Mouse (Mus musculus) cerebellum, adult 9-11 months (tissue): ENCODE results near the gene Oxct1.
A peak's percentile ranks its signal among the peaks of the same experiment; 100 is the strongest.

Source experiments
- DNase-seq: peaks from one replicate; pipeline ENCODE4 v3.0.0; 2022

Oxct1 gene

DNA sequence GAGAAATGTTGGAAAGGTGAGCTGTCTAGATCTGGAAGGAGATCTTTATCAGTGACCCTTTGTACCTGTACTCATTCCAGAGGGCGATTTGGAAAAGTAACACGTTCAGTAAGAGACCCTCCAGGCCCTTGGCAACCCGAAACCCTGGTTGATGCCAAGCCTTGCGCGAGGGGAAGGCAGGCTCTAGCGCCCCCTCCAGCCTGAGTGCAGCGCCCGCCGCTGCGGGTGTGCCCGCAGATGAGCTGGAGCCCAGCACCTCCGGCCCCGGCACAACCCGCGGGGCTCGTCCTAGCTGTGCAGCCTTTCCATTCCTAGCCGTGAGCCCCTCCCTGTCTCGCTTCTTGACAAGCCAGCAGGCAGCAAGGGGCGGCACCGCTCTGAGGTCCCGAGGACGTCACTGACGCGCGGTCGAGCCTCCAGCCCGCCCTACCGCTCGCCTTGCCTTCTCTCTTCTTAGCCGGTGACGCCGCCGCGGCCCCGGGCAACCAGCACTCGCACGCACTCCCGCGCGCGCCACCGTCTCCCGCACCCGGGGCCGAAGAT, at the start of gene Oxct1:
Oxct1 (plus strand) TSS at position 153 of the 543 bp plus-strand sequence.
- DNase-seq = peak; percentile 97

DNA sequence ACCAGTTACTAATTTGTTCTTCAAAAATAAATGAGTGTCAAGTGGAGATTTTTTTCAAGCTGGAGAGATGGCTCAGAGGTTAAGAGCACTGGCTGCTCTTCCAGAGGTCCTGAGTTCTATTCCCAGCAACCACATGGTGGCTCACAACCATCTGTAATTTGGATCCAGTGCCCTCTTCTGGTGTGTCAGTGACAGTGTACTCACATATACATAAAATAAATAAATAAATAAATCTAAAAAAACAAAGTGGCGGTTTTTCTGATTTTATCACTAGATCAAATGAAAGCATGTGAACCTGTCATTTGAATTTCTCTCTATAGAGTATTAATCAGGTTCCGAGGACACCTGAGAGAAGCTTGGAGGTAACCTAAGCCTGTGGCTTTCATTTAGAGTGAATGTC, 47.9 kb upstream of the Oxct1 start:
- peak; percentile 20 for DNase-seq

DNA sequence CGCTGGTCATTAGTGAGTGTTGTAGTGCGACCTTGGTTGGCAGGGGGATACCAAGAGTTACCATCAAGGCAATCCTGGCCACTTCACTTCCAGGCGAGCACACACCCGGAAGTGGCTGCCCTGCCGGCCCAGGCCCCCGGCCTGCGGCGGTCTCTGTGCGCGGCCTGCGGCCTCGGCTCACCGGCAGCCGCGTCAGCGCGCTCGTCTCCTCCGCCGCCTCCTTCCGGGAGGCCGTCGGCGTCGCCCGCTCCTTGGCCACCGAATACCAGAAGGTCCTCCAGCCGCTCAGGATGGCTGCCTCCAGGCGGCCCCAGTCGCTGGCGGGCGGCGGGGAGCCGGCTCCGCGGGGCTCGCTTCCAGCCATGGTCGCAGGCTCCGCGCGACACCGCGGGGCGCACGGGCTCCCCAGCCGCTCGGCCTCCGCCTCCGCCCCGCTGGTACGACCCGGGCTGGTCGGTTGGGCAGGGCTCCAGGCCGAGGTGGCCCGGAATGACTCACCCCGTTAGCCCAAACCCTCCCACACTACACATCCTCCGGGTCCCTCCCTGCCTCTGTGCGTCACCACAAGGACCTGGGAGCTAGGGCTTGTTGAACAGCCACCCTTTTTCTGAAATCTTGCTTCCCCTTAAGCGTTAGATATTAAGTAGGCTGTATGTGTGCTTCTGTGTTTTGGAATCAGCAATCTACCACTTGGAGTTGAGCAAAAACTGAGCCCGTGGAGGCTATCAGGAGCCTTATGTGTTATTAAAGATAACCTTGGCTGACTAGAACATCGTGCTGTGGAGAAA, 46.9 kb upstream of the Oxct1 start, which contains the start of gene Fbxo4:
Fbxo4 (minus strand) TSS at position 513 of the 788 bp plus-strand sequence.
- DNase-seq = peak; percentile 89

DNA sequence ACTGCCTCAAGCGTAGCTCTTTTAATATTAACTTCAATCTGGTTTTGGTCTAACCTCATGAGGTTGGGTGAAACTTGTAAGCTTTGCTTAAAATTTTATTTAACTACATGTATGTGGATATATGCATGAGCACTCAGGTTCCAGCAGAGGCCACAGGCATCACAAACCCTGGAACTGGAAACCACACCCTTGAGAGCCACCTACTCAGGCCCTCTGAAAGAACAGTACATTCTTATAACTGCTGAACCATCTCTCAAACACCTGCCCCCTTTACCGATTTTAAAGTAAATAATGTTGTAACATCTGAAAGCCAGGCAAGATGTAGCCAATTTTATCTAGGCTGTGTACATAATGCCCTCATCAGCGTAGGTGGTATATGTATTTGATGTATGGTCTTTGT, 46.3 kb upstream of the Oxct1 start:
- DNase-seq = peak; percentile 15

DNA sequence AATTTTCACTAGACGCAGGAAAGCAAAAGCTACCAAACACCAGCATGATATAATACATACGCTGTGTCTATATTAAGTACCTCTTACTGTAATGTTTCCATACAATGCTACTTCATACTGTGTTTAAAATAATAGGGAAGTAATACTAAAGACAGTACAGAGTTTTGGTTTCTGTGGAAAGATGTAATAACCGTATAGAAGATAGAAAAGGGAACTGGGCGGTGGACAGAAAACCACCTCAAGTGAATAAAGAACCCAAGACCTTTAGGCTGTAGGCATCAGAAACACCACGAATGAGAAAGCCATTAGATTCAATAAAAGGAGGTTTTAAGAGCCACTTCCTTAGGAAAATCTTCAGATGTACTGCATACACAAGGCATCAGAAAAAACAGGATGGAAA, 43.5 kb upstream of the Oxct1 start:
- DNase-seq = no peak

DNA sequence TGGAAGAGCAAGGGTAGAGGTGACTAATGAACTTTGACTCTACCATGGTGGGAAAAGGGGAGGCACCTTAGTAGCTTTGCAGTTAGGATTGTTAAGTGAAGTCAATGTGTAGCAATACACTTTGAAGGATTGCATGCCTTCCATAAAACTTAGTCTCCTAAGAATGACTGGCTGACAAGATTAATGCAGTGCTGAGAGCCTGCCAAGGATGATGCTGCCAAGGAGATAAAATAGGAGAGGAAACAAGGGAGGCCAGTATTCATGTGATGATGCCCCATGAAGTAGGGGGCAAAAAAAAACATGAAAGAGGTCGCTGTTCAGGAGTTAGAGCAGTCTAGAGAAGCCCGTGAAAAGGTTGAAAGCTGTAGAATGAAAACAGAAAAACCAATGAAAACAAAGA, 41.3 kb upstream of the Oxct1 start:
- no peak for DNase-seq

DNA sequence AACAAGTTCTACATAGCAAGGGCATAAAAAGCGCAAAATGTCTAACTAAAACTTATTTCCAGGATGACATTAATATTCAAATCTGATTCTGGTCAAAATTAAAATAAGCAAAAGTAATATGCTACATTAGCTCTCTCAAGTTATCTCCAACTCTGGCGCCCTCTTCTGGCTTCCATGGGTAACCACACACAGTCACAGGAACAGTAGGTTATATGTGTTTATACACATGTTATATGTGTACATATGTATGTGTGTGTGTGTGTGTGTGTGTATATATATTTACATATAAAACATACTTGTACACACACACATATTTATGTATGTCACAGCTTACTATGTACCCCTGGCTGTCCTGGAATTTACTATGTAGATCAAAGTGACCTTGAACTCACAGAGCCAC, 38.2 kb upstream of the Oxct1 start:
- no peak for DNase-seq

DNA sequence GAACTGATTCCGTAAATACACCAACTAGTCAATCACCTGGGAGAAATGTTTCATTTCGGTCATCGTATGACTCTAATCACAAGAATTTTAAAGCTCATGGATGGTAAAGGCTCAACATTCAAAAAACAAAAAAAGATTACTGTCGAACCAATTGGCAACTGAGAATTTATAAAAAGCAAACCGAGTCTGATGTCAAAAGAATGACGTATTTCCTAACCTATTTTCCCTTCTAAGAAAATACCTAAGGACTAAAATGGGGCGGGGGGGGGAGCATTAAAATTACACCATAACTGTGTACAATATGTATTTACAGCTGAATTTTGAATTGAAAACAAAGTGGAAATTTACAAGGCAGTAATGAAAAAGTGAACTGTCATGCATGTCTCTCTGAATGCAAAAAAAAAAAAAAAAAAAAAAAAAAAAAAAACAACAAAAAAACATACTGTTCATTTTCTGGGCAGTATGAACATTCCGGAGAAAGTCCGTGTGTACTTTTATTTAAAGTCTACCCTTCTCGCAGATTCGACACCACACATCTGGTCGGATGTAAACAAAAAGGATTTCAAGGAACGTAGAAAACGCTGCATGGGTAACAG, 31.2 kb upstream of the Oxct1 start:
- DNase-seq = no peak

DNA sequence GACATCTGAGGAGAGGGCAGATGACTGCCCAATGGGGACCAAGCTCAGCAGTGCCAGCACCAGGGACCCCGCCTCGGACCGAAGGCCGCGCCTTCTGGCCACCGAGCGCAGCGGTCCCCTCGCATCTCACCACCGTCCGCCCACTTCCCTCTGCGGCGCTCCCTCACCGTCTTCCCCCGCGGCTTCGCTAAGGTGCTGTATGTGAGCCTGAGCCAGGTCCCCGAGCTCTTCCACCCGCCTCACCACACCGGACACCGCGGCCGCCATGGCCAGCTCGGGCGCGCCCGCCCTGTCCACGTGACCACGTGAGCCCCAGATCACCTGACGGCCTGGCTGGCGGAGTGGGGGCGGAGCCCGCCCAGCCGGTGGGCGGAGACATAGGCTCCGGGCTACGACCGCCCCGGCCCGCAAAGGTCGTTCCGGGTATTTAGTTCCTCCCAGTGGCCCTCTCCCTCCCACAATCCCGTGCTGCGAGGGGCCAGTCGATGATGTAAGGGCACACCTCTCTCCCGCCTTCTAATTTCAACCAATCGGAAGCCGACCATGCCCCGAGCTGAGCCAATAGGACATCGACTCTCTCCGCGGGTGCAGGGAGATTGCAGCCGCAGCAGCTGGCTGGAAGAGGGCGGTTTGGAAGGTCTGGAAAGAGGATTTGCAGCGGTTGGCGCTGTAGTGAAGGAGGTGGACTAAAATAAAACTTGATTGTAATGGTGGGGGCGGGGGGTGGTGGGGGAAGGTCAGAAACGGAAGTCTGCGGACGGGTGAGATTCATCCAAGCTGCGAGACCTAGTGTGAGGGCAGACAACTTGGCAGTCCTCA, 30.5 kb upstream of the Oxct1 start, which contains the start of gene AW549877:
AW549877 (minus strand) TSS at position 297 of the 819 bp plus-strand sequence.
- DNase-seq = peak; percentile 100

DNA sequence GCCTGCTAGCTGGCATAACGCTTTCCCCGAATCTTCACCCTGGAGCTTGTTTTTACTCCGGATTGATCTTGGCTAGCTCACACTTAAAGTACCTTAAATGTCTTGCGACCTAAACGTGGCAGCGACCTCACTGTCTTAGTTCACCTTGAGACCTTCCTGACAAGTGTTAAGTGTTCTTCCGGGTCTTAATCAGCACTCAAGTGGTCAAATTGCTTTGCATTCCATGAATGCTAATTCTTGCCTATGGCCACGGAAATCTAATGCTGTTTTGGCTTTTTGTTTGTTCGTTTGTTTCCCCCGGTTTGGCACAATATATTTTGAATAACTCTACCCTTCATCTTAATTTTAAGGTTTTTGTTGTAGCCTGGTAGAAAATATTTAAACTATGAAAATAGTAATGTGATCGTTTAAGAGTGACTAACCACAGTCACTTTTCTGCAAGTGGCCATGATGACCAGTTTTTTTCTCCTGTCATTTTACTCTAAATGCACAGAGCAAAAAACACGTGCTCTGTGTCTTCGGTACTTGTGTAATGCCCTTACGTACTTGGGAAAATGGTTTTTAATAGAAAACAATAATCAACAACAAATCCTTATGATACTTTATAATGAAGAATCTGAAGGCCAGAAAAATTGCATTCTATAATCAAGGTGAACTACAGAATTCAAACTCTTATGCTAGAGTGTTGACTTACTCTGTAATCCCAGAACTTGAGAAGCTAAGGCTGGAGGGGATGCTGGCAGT, 29.7 kb upstream of the Oxct1 start:
- DNase-seq = no peak

DNA sequence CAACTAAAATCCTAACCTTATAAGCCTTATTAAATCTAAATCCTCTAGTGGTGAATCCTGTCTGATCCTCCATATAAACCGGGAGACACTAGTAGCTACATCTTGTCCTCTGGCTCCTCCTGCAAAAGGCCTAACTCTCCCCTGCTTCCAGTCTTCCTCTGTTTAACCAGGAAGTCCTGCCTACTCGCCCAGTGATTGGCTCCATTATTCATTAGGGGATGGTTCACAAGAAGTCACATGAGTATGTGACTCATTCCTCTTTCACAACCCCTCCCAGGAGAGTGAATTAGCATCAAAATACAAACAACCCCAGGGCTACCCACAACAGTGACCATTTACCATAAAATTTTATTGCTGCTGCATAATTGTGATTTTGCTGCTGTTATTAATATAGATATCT, 27.0 kb upstream of the Oxct1 start:
- DNase-seq = no peak

DNA sequence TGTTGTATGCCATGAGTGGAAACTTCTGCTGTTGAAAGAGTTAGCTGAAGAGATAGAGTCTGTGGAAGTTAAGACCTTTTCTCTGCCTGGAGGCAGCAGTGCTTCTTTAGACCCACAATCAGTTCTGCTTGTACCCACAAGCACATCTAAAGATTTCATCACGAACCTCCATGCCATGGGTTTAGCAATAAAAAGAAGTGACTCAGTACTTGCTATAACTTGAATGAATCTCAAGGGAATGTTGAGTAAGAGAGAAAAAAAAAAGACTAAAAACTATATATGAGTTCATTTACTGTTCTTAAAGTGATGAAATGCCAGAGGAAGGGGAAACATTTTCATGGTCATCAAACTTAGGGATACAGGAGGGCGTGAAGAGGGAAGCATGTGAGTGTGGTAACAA, 25.6 kb upstream of the Oxct1 start:
- DNase-seq = no peak

DNA sequence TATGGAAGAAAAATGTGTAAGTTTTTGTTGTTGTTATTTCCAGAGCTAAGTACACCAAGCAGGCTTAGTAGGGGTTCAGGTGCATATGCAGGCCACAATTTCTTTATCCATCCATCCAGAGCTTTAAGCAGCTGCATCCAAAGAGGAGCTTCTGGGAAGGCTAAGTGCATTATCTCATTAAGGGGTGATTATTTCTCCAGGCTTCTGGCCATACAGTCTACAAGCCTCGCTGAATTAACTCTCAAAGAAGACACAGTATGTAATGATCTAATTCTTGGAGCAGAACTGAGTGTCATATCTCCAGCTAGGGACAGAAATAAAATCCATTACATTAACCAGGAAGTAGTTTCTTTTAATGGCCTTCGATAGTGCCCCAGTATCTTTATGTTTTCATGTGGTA, 12.3 kb upstream of the Oxct1 start:
- DNase-seq = no peak

DNA sequence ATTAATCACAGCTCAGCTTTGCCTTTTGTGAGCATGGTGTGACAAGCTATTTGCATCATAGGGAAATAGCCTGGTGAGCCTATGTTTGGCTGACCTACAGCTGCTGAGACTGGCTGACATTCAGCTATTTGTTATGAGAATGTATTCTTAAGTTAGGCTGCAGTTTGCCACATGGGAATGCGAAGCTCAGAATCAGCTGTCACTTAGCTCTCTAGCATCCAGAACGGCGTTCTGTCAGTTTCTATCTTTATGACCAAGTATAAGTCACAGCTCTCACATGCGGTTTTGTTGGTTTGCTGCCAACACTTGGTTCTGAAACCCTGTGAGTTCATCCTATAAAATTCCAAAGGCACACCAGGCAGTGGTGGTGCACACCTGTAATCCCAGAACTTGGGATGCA, 5.5 kb upstream of the Oxct1 start:
- DNase-seq = no peak

DNA sequence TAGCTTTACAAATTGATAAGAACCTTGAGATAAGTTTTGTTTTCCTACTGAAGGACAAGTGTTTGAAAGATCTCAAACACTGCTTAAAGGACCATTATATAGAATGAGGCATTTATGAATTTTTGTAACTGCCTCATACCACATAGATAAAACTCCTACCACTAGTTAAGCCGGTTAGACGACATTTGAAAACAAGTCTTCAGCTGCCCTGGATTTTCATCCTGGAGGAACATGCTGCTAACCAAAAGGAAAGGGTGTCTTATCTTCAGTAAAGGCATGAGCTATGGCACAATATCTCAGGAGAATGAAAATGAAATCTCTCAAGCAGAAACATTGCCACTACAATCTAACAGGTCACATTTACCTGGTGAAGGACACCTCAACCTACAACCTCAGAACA, 2.4 kb upstream of the Oxct1 start:
- DNase-seq = no peak

DNA sequence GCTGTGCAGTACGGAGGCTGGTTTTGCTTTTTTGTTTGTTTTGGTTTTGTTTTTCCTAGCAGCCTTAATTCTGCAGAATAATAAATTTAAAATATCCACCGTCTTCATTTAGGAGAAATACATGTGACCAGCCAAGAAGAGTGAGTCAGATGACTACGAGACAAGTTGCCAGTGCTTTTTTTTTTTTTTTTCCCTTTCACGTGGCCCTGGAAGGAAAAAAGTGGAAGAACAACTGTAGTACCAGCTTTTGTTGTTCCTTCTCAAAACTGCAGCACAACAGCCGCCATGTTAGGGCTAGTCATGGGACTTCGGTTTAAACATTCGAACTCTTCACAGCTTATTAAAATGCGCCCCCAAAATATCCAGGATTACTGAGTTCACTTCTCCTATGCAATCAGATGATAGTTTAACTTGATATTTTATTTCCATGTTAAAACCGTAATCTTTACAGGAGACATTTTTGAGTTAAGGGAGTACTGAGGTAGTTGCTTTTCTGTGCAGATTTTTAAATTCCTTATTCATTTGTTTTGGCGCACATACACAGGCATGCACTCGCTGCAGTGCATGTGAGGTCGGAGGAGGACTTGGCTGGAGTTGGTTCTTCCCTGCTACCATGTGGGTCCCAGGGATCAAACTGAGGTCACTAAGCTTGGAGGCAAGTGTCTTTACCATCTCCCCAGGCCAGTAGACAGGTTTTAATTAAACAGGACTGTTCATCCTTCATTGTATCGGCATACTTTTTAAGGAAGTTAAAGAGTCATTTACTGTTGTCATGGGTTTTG, 1.3 kb upstream of the Oxct1 start:
- DNase-seq = no peak

DNA sequence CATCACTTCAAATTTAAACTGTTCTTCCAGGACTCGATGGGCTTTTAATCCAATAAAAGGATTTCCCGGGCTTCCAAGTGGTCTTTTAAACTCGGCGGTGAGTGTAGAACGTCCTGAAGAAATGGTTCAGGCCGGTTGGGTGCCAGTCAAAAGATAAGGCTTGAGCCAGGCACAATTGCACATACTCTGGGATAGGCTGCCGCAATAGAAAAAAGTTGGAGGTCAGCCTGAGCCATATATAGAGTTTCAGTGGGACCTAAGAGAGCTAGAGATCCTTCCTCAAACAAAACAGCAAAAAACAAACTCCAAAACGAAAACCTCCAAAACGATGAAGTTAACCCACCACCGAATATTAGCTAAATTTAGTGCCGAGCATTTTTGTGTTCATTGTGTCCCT, 677 bp upstream of the Oxct1 start:
- DNase-seq = peak; percentile 30

DNA sequence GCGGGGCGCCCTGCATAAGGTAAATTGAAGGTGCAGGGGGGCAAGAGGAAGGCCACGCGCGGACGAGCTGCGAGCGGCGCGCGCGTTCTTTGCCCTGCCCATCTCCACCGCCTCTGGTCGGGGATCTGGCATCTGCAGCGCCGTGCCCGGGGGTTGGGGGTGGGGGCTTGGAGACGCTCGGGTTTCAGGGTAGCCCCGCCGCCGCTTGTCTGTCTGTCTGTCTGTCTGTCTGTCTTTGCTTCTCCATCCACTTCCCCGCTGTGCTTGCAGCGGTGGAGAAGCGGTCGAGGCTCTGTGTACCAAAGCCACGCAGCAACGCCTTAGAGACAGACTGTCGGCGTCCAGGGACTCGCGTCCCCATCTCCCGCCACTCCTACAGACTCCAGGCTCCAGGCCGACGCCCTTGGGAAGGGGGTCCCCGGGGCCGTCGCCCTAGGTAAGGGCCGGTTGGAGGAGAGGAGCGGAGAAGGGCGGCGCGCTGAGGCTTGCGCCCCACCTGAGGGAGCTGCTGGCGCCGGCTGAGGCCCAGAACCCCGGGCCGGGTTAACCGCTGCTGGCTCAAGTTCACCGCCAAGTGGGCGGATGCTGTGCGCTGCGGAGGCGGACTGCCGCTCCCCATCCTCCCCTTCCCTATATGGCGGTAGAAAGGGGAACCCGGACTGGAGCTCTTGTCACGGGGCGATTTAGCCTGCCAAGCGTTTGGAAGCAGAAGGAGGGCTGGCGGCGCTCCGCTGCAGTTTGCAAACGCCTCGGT, 825 bp downstream of the Oxct1 start:
- peak; percentile 90 for DNase-seq

DNA sequence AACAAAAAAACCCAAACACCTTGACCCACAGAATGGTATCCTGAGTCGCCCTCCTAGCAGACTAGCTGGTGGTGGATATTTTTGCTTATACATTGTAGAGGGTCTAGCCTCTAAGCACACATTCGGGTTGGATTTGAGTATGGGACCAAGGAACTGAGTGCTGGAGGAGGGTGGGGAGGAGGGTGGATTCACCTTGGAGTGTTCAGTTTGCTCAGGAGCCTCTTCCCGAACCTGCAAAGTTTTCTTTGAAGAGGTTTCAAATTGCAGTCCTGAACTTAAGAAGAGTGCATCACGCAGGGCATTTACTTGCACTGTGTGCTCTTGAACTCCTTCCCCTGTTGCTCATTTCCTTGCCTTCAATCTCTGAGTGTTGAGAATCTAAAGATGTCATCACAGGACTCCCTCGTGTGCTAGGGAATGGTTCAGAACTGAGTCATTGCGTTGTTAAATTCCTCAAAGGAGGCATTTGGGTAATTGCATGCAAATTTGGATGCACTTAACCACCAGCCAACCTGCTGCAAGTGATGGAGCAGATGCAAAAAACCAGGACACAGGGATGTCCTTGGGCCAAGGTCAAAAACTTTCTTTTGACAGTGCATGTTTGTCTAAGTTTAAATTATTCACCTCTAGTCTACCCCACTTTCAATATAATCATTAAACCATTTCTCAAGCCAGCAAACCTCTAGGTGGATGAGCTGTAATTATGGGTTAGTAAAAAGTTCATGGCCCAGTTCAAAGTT, 1.7 kb downstream of the Oxct1 start:
- no peak for DNase-seq

DNA sequence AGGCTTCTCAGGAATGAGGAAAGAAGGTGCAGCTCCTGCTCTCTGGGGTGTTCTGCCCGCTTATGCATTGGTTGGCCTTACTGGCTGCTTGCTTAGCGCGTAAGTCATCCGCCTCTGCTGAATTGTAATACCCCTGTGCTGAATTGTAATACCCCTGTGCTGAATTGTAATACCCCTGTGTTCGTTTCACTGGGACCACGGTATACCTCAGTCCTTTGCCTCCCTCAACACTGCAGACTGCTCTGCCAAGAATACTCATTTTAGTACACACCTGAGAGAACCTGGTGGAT, 2.2 kb downstream of the Oxct1 start:
- DNase-seq = no peak

DNA sequence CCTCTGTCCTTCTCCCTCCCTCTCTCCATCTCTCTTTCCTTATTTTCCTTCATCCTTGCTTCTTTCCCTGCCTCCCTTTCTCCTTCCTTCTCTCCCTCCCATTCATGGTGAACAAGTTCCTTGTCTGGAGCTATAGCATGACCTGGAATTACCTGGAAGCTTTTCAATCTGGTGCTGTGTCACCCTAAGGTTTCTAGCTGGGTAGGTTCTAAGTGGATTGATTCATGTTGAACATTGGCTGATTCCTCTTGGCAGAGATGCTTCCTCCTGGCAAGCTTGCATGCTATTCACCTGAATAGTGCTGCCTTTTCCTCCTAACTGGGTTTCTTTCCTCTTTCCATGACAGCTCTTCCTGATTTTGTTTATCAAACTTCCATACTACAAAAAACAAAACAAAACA, 2.8 kb downstream of the Oxct1 start:
- peak; percentile 58 for DNase-seq
